ENCODE assay signal across 15 mouse cellular contexts in genomic region chr16:29173201-29173600, GRCm38 (mm10). TPM values are rescaled to one million over a fixed set of nuclear protein-coding genes. Genes with fewer than 3 reads are reported as not detected.
"Had no signal": no experiment of that assay in that cellular context is flagged by ENCODE, and none has a peak within 500 bp of the region (broad histone marks: within the 10 kb centered on the region; RNA-seq: fewer than 3 reads in every experiment).

No protein-coding gene starts in this region.

- ATAC-seq: liver, postnatal 0 days had no signal

- H3K27ac ChIP-seq: kidney, postnatal 0 days; limb, embryonic 12.5 days; liver, embryonic 13.5 days; neural tube, embryonic 12.5 days had no signal

- H3K36me3 ChIP-seq: limb, embryonic 12.5 days; liver, embryonic 13.5 days; neural tube, embryonic 12.5 days had no signal

- H3K4me1 ChIP-seq: limb, embryonic 12.5 days; liver, embryonic 13.5 days; neural tube, embryonic 12.5 days had no signal

- H3K27me3 ChIP-seq: limb, embryonic 12.5 days; liver, embryonic 13.5 days; neural tube, embryonic 12.5 days had no signal

- H3K4me2 ChIP-seq: limb, embryonic 12.5 days; liver, embryonic 13.5 days; neural tube, embryonic 12.5 days had no signal

- H3K9ac ChIP-seq: limb, embryonic 12.5 days; liver, embryonic 13.5 days; liver, postnatal 0 days; neural tube, embryonic 12.5 days had no signal

- H3K4me3 ChIP-seq: limb, embryonic 12.5 days; liver, embryonic 13.5 days; neural tube, embryonic 12.5 days had no signal

- DNase-seq: kidney, adult 9 months; kidney, postnatal 36 days; liver; liver, embryonic 13.5 days; liver, postnatal 0 days; midbrain, embryonic 14.5 days; spleen, adult 18-20 months; thymus, adult 18-20 months; thymus, postnatal 14 days had no signal

- H3K9me3 ChIP-seq: limb, embryonic 12.5 days; liver, embryonic 13.5 days; neural tube, embryonic 12.5 days had no signal

RNA-seq across cellular contexts. Expression of gene Hrasls, which starts 36.3 kb away (rescaled TPM):
- total RNA-seq: megakaryocyte progenitor cell, adult 5-6 weeks; monocyte, adult 5-6 weeks; neutrophil, adult 5-6 weeks had no signal
- polyA plus RNA-seq: liver, postnatal 0 days had no signal
